Mouse (Mus musculus) intestine, postnatal 0 days (tissue): Measurements from ENCODE around the gene Fhdc1. TPM values are rescaled to one million over a fixed set of nuclear protein-coding genes. Genes with fewer than 3 reads are reported as not detected.

ENCODE experiments used
- ATAC-seq: fragments of 200-750 bp; cut with Nextera tagmentation; 2 replicates; pipeline ENCODE4 v1.8.0; 2017; ENCODE audit warnings: mild to moderate bottlenecking, moderate TSS enrichment, moderate library complexity
- H3K27ac ChIP-seq: fragments of 300-500 bp; sonication (generic); 2 replicates; pipeline ENCODE4 v1.5.1; 2014; ENCODE audit warnings: mild to moderate bottlenecking, low read depth, low read length, moderate library complexity
- H3K27me3 ChIP-seq: fragments of 300-500 bp; sonication (generic); replicated peaks from 2 replicates; pipeline ENCODE4 v1.6.1; 2014; ENCODE audit warnings: low read length, mixed read lengths; ENCODE audit not compliant: control insufficient read depth, insufficient read depth
- H3K36me3 ChIP-seq: fragments of 300-500 bp; sonication (generic); 2 replicates; pipeline ENCODE4 v1.6.1; 2014; ENCODE audit warnings: mild to moderate bottlenecking, moderate library complexity; ENCODE audit not compliant: control insufficient read depth, insufficient read depth
- H3K4me1 ChIP-seq: fragments of 300-500 bp; sonication (generic); replicated peaks from 2 replicates; pipeline ENCODE4 v1.6.1; 2014; ENCODE audit warnings: antibody characterized with exemption, low read length, mixed read lengths; ENCODE audit not compliant: control insufficient read depth, insufficient read depth
- H3K4me2 ChIP-seq: fragments of 300-500 bp; sonication (generic); replicated peaks from 2 replicates; pipeline ENCODE4 v1.6.1; 2014; ENCODE audit warnings: low read depth, mild to moderate bottlenecking, moderate library complexity
- H3K4me3 ChIP-seq: fragments of 300-500 bp; sonication (generic); 2 replicates; pipeline ENCODE4 v1.5.1; 2014; ENCODE audit warnings: low read depth, low read length
- H3K9ac ChIP-seq: fragments of 300-500 bp; sonication (generic); 2 replicates; pipeline ENCODE4 v1.6.1; 2014; ENCODE audit warnings: mild to moderate bottlenecking, low read depth, low read length
- H3K9me3 ChIP-seq: fragments of 300-500 bp; sonication (generic); 2 replicates; pipeline ENCODE4 v1.6.1; 2016; ENCODE audit warnings: mixed run types; ENCODE audit not compliant: control insufficient read depth
- CTCF ChIP-seq: sonication (generic); IDR thresholded peaks from 2 replicates; pipeline ENCODE4 v1.5.1; 2016; ENCODE audit warnings: low read depth, mild to moderate bottlenecking, control low read depth, antibody characterized with exemption, moderate library complexity
- WGBS: fragments of 180-500 bp; shearing (Covaris S2); extraction: QIAGEN DNeasy Blood & Tissue Kit; methylation state at CpG from one replicate; pipeline ENCODE4 v1.1.7; 2014; 5-methylcytosine and 5-hydroxymethylcytosine counted together
- polyA plus RNA-seq: library from polyadenylated mRNA; unstranded; fragments of >200 nt; fragmentation: Nextera tagmentation; extraction: Ambion mirVana; gene quantifications from 2 replicates; pipeline ENCODE4 v1.2.1, GENCODE M21; 2015

Gene Fhdc1
- polyA plus RNA-seq, 1 experiment from 2014 or later: 9.8 TPM

GRCm38 (mm10) chr3:84402716-84403115 lies 77.5 kb downstream of the Fhdc1 start:
- Histone ChIP-seq H3K4me1 (no peaks in the 10 kb centered on the region), H3K27ac (no peak overlapping the region), H3K4me2 (no peak overlapping the region), H3K9ac (no peak overlapping the region), H3K9me3 (no peaks in the 10 kb centered on the region), H3K27me3 (no peaks in the 10 kb centered on the region), H3K36me3 (no peaks in the 10 kb centered on the region), H3K4me3 (no peak overlapping the region)
- WGBS: 53% methylated on average over 2 of the region's 2 CpGs
- no peak for TF ChIP-seq CTCF
- ATAC-seq: no peak

- no peak for ATAC-seq
- Histone ChIP-seq H3K27me3 (no peaks in the 10 kb centered on the region), H3K27ac (no peak overlapping the region), H3K36me3 (no peaks in the 10 kb centered on the region), H3K4me2 (no peak overlapping the region), H3K4me1 (no peaks in the 10 kb centered on the region), H3K9ac (no peak overlapping the region), H3K9me3 (no peaks in the 10 kb centered on the region), H3K4me3 (no peak overlapping the region)
- WGBS: 65% methylated on average over 4 of the region's 4 CpGs
- no peak for TF ChIP-seq CTCF
These were observed 82.3 kb downstream of the Fhdc1 start for GRCm38 (mm10) chr3:84397976-84398375.

DNA sequence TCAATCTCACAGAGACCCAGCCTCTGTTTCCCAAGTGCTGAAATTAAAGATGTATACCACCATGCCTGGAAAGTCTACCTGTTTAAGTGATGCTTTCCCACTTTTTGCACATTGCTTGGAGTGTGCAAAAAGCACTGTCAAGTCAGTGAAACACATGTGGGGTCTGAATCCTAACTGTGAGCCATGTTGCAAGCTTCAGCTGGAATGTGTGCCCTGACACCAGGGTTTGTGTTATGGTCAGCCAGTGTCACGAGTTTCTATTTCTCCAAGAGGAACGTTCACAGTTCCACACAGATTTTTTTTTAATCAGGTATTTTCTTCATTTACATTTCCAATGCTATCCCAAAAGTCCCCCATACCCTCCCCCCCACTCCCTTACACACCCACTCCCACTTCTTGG lies 84.0 kb downstream of the Fhdc1 start:
- Histone ChIP-seq H3K4me2 (no peak overlapping the region), H3K36me3 (no peaks in the 10 kb centered on the region), H3K9me3 (no peaks in the 10 kb centered on the region), H3K27ac (no peak overlapping the region), H3K9ac (no peak overlapping the region), H3K27me3 (no peaks in the 10 kb centered on the region), H3K4me1 (no peaks in the 10 kb centered on the region), H3K4me3 (no peak overlapping the region)
- no peak for ATAC-seq
- 81% methylated on average over 2 of the region's 2 CpGs for WGBS
- no peak for TF ChIP-seq CTCF

DNA sequence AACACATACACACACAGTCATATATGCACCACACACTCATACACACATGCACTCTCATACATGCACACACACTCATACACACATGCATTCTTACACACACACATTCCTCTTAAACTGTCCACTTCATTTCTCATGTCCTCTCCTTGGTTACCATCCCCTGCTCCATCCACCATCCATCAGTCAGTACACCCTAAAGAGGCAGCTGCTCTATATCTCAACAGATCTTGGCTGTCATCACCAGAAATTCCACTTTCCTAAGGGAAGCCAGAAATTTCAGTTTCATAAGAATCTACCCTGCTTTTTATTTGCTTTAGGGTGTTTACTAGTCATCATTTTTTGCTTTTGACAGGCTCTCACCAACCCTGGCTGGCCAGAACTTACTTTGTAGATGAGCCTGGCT lies 84.4 kb downstream of the Fhdc1 start:
- H3K27ac ChIP-seq: no peak overlapping the region
- no peaks in the 10 kb centered on the region for H3K36me3 ChIP-seq
- H3K9me3 ChIP-seq: no peaks in the 10 kb centered on the region
- H3K9ac ChIP-seq: no peak overlapping the region
- no peak for ATAC-seq
- H3K4me3 ChIP-seq: no peak overlapping the region
- H3K4me1 ChIP-seq: no peaks in the 10 kb centered on the region
- no peak overlapping the region for H3K4me2 ChIP-seq
- no peak for TF ChIP-seq CTCF
- no peaks in the 10 kb centered on the region for H3K27me3 ChIP-seq

DNA sequence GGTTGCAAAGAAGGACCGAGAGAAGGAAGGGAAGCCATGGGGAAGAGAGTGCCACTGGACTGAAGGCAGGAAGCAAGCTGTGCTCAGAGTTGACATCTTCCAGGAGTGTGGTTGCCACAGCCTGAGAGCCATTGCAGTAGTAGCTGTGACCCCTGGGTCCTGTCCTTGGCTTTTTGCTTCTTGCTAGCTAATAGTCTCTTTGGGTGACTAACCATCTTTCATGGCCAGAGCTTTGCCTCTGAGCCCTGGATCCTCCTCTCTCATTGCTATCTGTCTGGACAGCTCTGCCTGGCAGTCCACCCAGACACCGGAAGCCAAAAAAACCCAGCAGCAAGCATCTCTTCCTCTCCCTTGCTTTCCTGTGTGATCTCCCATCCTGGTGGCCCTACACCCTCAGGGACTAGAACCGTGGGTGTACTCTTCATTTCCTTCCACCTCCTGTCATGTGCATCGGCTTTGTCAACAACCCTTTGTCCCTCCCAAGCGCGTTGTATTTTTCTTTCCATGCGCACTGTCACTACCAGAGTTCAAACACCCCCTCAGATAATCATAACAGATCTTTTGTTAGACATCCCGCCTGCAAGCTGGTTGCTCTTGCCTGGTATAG lies 85.3 kb downstream of the Fhdc1 start:
- TF ChIP-seq CTCF: no peak
- H3K36me3 ChIP-seq: no peaks in the 10 kb centered on the region
- H3K27ac ChIP-seq: no peak overlapping the region
- no peak overlapping the region for H3K4me3 ChIP-seq
- H3K9ac ChIP-seq: no peak overlapping the region
- no peak overlapping the region for H3K4me2 ChIP-seq
- ATAC-seq: no peak
- WGBS: 80% methylated on average over 8 of the region's 8 CpGs
- no peaks in the 10 kb centered on the region for H3K4me1 ChIP-seq
- H3K9me3 ChIP-seq: no peaks in the 10 kb centered on the region
- no peaks in the 10 kb centered on the region for H3K27me3 ChIP-seq

Other genes with a start within 250 kb of the Fhdc1 start
- gene Trim2, start 173.6 kb downstream of the Fhdc1 start, polyA plus RNA-seq: 21.2 and 22.5 TPM in 2 replicates
- 42.6 and 46.5 TPM in 2 replicates for gene Arfip1, start 102.2 kb upstream of the Fhdc1 start, polyA plus RNA-seq
- gene Tigd4, start 113.1 kb upstream of the Fhdc1 start, polyA plus RNA-seq: 0.04 TPM in 1 of 2 replicates, not detected in the other
- 0.76 and 0.93 TPM in 2 replicates for gene Tmem154, start 185.8 kb upstream of the Fhdc1 start, polyA plus RNA-seq